Mouse (Mus musculus) left cerebral cortex, adult 11 months (tissue): Measurements from ENCODE around the gene Mapk1ip1l.

Source experiments
- DNase-seq: peaks from one replicate; pipeline ENCODE4 v3.0.0; 2022; ENCODE audit warnings: low spot score

Gene Mapk1ip1l

GRCm38 (mm10) chr14:47297785-47298407 lies at the start of gene Mapk1ip1l:
TSS of gene Mapk1ip1l (plus strand) at chr14:47298266.
- peak; percentile 72 for DNase-seq

GRCm38 (mm10) chr14:47249839-47250238 lies 48.2 kb upstream of the Mapk1ip1l start:
- DNase-seq, result no peak

GRCm38 (mm10) chr14:47264866-47265265 lies 33.2 kb upstream of the Mapk1ip1l start:
- no peak for DNase-seq

GRCm38 (mm10) chr14:47265829-47266228 lies 32.2 kb upstream of the Mapk1ip1l start:
- no peak for DNase-seq

- no peak for DNase-seq
These were observed 29.0 kb upstream of the Mapk1ip1l start for GRCm38 (mm10) chr14:47269056-47269455.

GRCm38 (mm10) chr14:47269706-47270105 lies 28.4 kb upstream of the Mapk1ip1l start:
- no peak for DNase-seq

- no peak for DNase-seq
These were observed 24.3 kb upstream of the Mapk1ip1l start for GRCm38 (mm10) chr14:47273751-47274150.

- no peak for DNase-seq
These were observed 22.6 kb upstream of the Mapk1ip1l start for GRCm38 (mm10) chr14:47275417-47275816.

GRCm38 (mm10) chr14:47276036-47276603 lies 21.9 kb upstream of the Mapk1ip1l start:
- no peak for DNase-seq

GRCm38 (mm10) chr14:47276637-47277393 lies 21.3 kb upstream of the Mapk1ip1l start, which contains the start of the genes Wdhd1 and Socs4:
TSS of gene Wdhd1 (minus strand) at chr14:47276857.
TSS of gene Socs4 (plus strand) at chr14:47276931.
- peak; percentile 85 for DNase-seq

- DNase-seq, result no peak
These were observed 19.0 kb upstream of the Mapk1ip1l start for GRCm38 (mm10) chr14:47279058-47279457.

- DNase-seq, result no peak
These were observed 16.5 kb upstream of the Mapk1ip1l start for GRCm38 (mm10) chr14:47281535-47281934.

- DNase-seq, result no peak
These were observed 14.5 kb upstream of the Mapk1ip1l start for GRCm38 (mm10) chr14:47283568-47283967.

GRCm38 (mm10) chr14:47285271-47285670 lies 12.8 kb upstream of the Mapk1ip1l start:
- DNase-seq, result no peak

GRCm38 (mm10) chr14:47286215-47286614 lies 11.9 kb upstream of the Mapk1ip1l start:
- DNase-seq, result no peak

- no peak for DNase-seq
These were observed 11.0 kb upstream of the Mapk1ip1l start for GRCm38 (mm10) chr14:47287021-47287420.

GRCm38 (mm10) chr14:47291772-47292171 lies 6.3 kb upstream of the Mapk1ip1l start:
- DNase-seq, result no peak

- DNase-seq, result no peak
These were observed 3.9 kb upstream of the Mapk1ip1l start for GRCm38 (mm10) chr14:47294136-47294535.

- no peak for DNase-seq
These were observed 1.8 kb upstream of the Mapk1ip1l start for GRCm38 (mm10) chr14:47296232-47296631.

- no peak for DNase-seq
These were observed 334 bp downstream of the Mapk1ip1l start for GRCm38 (mm10) chr14:47298408-47298792.

GRCm38 (mm10) chr14:47298819-47299261 lies 774 bp downstream of the Mapk1ip1l start:
- DNase-seq, result no peak

GRCm38 (mm10) chr14:47302885-47303680 lies 5.0 kb downstream of the Mapk1ip1l start:
- DNase-seq, result no peak
